Mouse (Mus musculus): Measurements from ENCODE around the gene Wdr77.

- no peak for TF ChIP-seq POLR2A (IDR thresholded peaks at IDR 0.05; ENCODE audit: borderline replicate concordance, extremely low read depth, low read depth, low read length)
- no peak for TF ChIP-seq CTCF (IDR thresholded peaks at IDR 0.05; ENCODE audit: insufficient read depth, low read length)
Measured at GRCm38 (mm10) chr3:105958204-105958603, 965 bp upstream of the Wdr77 start.

All from lung, adult 2 months (tissue).